Mouse (Mus musculus) midbrain, postnatal 0 days (tissue): ENCODE results near the gene Gm10160. TPM values are rescaled to one million over a fixed set of nuclear protein-coding genes. Genes with fewer than 3 reads are reported as not detected.
A peak's percentile ranks its signal among the peaks of the same experiment; 100 is the strongest.

Source experiments
- ATAC-seq: fragments of 200-750 bp; cut with Nextera tagmentation; 2 replicates; pipeline ENCODE4 v1.8.0; 2017; ENCODE audit warnings: moderate number of reproducible peaks, mild to moderate bottlenecking, moderate TSS enrichment, moderate library complexity; ENCODE audit not compliant: low FRiP score
- DNase-seq: peaks from one replicate; pipeline ENCODE4 v3.0.0-alpha.2; 2015; ENCODE audit warnings: low spot score
- H3K27ac ChIP-seq: fragments of 300-500 bp; sonication (generic); 2 replicates; pipeline ENCODE4 v1.5.1; 2014; ENCODE audit warnings: low read depth, mild to moderate bottlenecking, low read length, mixed read lengths
- H3K27me3 ChIP-seq: fragments of 300-500 bp; sonication (generic); 2 replicates; pipeline ENCODE4 v1.6.1; 2014; ENCODE audit warnings: low read length, control low read depth, mixed read lengths; ENCODE audit not compliant: insufficient read depth
- H3K36me3 ChIP-seq: fragments of 300-500 bp; sonication (generic); 2 replicates; pipeline ENCODE4 v1.6.1; 2014; ENCODE audit warnings: low read length, control low read depth, mixed read lengths; ENCODE audit not compliant: insufficient read depth
- H3K4me1 ChIP-seq: fragments of 300-500 bp; sonication (generic); 2 replicates; pipeline ENCODE4 v1.6.1; 2014; ENCODE audit warnings: mild to moderate bottlenecking, control low read depth, antibody characterized with exemption, low read length, mixed read lengths; ENCODE audit not compliant: insufficient read depth
- H3K4me2 ChIP-seq: fragments of 300-500 bp; sonication (generic); 2 replicates; pipeline ENCODE4 v1.6.1; 2014; ENCODE audit warnings: low read depth, mild to moderate bottlenecking, low read length, mixed read lengths; ENCODE audit not compliant: poor library complexity, severe bottlenecking
- H3K4me3 ChIP-seq: fragments of 300-500 bp; sonication (generic); 2 replicates; pipeline ENCODE4 v1.5.1; 2014; ENCODE audit warnings: low read depth, mild to moderate bottlenecking, low read length, moderate library complexity
- H3K9ac ChIP-seq: fragments of 300-500 bp; sonication (generic); replicated peaks from 2 replicates; pipeline ENCODE4 v1.6.1; 2014; ENCODE audit warnings: mild to moderate bottlenecking, low read length, moderate library complexity, mixed read lengths; ENCODE audit not compliant: poor library complexity, severe bottlenecking
- H3K9me3 ChIP-seq: fragments of 300-500 bp; sonication (generic); 2 replicates; pipeline ENCODE4 v1.6.1; 2016; ENCODE audit warnings: low read length, control low read depth
- CTCF ChIP-seq: IDR thresholded peaks from 2 replicates; pipeline ENCODE4 v1.5.1; 2016; ENCODE audit warnings: antibody characterized with exemption, mild to moderate bottlenecking
- WGBS: fragments of 180-500 bp; shearing (Covaris S2); extraction: QIAGEN DNeasy Blood & Tissue Kit; methylation state at CpG from one replicate; pipeline ENCODE4 v1.1.7; 2014; 5-methylcytosine and 5-hydroxymethylcytosine counted together
- polyA plus RNA-seq: library from polyadenylated mRNA; unstranded; fragments of >200 nt; fragmentation: Nextera tagmentation; extraction: Ambion mirVana; gene quantifications from 2 replicates; pipeline ENCODE4 v1.2.1, GENCODE M21; 2015
- total RNA-seq: library from RNA; depleted of rRNA; stranded (reverse); fragments of >200 nt; gene quantifications from 2 replicates; pipeline ENCODE4 v1.2.3, GENCODE M21; 2014

Gene Gm10160
- total and polyA plus RNA-seq, 2 experiments from 2014 or later: not detected

GRCm38 (mm10) chr7:81834847-81835246 is 20.7 kb downstream of the Gm10160 start:
- no peak overlapping the region for H3K9ac ChIP-seq
- ATAC-seq (no peak), DNase-seq (no peak)
- H3K4me2 ChIP-seq: no peak overlapping the region
- H3K36me3 ChIP-seq: no peaks in the 10 kb centered on the region
- H3K27me3 ChIP-seq: no peaks in the 10 kb centered on the region
- no peak overlapping the region for H3K27ac ChIP-seq
- no peak for TF ChIP-seq CTCF
- no peaks in the 10 kb centered on the region for H3K4me1 ChIP-seq
- no peak overlapping the region for H3K4me3 ChIP-seq
- H3K9me3 ChIP-seq: no peaks in the 10 kb centered on the region

GRCm38 (mm10) chr7:81829379-81829894 is 26.2 kb downstream of the Gm10160 start, which contains the start of gene Btbd1:
Btbd1 (minus strand) TSS chr7:81829431.
- Histone ChIP-seq H3K4me1 (peaks cover 20% of the 10 kb centered on the region; the same call in 1 of the 2 replicates), H3K36me3 (no peaks in the 10 kb centered on the region), H3K27me3 (no peaks in the 10 kb centered on the region), H3K4me3 (peak within 1 kb of the TSS; percentile 77), H3K9me3 (no peaks in the 10 kb centered on the region), H3K4me2 (peak within 1 kb of the TSS; percentile 78), H3K9ac (peak within 1 kb of the TSS; percentile 86), H3K27ac (peak within 1 kb of the TSS; percentile 96)
- ATAC-seq: peak; percentile 92
- TF ChIP-seq CTCF: no peak
- WGBS: 3% methylated on average over 50 of the region's 58 CpGs
- peak; percentile 93 for DNase-seq

GRCm38 (mm10) chr7:81828681-81829378 is 26.8 kb downstream of the Gm10160 start:
- peak; percentile 51 for DNase-seq
- TF ChIP-seq CTCF: no peak
- Histone ChIP-seq H3K4me3 (peak overlapping the region; percentile 77), H3K4me1 (peaks cover 20% of the 10 kb centered on the region; the same call in 1 of the 2 replicates), H3K27ac (peak overlapping the region; percentile 96), H3K9me3 (no peaks in the 10 kb centered on the region), H3K9ac (peak overlapping the region; percentile 86), H3K4me2 (peak overlapping the region; percentile 78), H3K27me3 (no peaks in the 10 kb centered on the region), H3K36me3 (no peaks in the 10 kb centered on the region)
- ATAC-seq: no peak; the same call in none of the 2 replicates
- under 1% methylated on average over 60 of the region's 91 CpGs for WGBS

- 20% methylated on average over 17 of the region's 17 CpGs for WGBS
- Histone ChIP-seq H3K4me3 (peak overlapping the region; percentile 77), H3K4me1 (peaks cover 20% of the 10 kb centered on the region; the same call in 1 of the 2 replicates), H3K9me3 (no peaks in the 10 kb centered on the region), H3K36me3 (no peaks in the 10 kb centered on the region), H3K27ac (peak overlapping the region; percentile 96), H3K4me2 (peak overlapping the region; percentile 78), H3K27me3 (no peaks in the 10 kb centered on the region), H3K9ac (peak overlapping the region; percentile 86)
- peak; percentile 36 for DNase-seq
- ATAC-seq: 0 out of 2 replicates have a peak, but pooled peaks have one; percentile 9
- no peak for TF ChIP-seq CTCF
Observed at GRCm38 (mm10) chr7:81827806-81828667, 27.6 kb downstream of the Gm10160 start.

- no peak for DNase-seq
Observed at GRCm38 (mm10) chr7:81825381-81825780, 30.2 kb downstream of the Gm10160 start.

More at GRCm38 (mm10) chr7:81825381-81825780, 30.2 kb downstream of the Gm10160 start:
- H3K4me3 ChIP-seq: no peak overlapping the region
- H3K9ac ChIP-seq: no peak overlapping the region
- H3K4me1 ChIP-seq: peaks cover 20% of the 10 kb centered on the region; the same call in 1 of the 2 replicates
- ATAC-seq: no peak
- no peaks in the 10 kb centered on the region for H3K27me3 ChIP-seq
- no peak overlapping the region for H3K27ac ChIP-seq
- H3K36me3 ChIP-seq: no peaks in the 10 kb centered on the region
- no peak for TF ChIP-seq CTCF
- H3K9me3 ChIP-seq: no peaks in the 10 kb centered on the region
- WGBS: 41% methylated on average over 3 of the region's 3 CpGs
- H3K4me2 ChIP-seq: peak overlapping the region; percentile 37
